Mouse (Mus musculus): Measurements from ENCODE around the gene Taok2. TPM values are rescaled to one million over a fixed set of nuclear protein-coding genes. Genes with fewer than 3 reads are reported as not detected.

The Taok2 gene
- polyA plus RNA-seq, 1 experiment from 2014 or later = 55.0 TPM

GRCm38 (mm10) chr7:126850161-126850560, 34.3 kb downstream of the Taok2 start:
- Histone ChIP-seq H3K9me3 (no peaks in the 10 kb centered on the region), H3K27ac (no peak overlapping the region), H3K9ac (no peak overlapping the region), H3K36me3 (peaks cover 22% of the 10 kb centered on the region), H3K4me1 (peaks cover 12% of the 10 kb centered on the region), H3K4me3 (no peak overlapping the region), H3K4me2 (no peak overlapping the region), H3K27me3 (peaks cover 40% of the 10 kb centered on the region)
- no peak for ATAC-seq (ENCODE audit: borderline replicate concordance, extremely low read depth, low FRiP score, low TSS enrichment)
- 72% methylated on average over 6 of the region's 6 CpGs for WGBS

DNA sequence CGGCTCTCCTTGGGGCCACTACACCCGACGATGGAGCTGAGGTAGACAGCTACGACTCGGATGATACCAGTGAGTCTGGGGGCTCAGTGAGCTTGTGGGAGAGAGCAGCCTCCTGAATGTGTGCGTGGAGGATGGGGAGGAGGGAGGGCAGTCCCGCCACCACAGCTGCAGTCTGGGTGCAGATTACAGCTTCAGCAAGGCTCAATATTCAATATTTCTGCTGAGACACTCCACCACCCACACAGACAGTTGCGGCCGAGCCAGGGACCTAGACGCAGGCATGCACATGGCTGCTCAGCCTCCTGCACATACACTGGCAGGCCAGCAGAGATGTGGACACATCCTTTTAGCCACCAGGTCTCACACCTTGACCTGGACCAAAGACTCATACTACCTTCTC, 35.7 kb downstream of the Taok2 start:
- Histone ChIP-seq H3K27me3 (peaks cover 40% of the 10 kb centered on the region), H3K4me1 (peaks cover 12% of the 10 kb centered on the region), H3K9ac (no peak overlapping the region), H3K4me3 (no peak overlapping the region), H3K36me3 (peaks cover 19% of the 10 kb centered on the region), H3K4me2 (0 out of 2 replicates have a peak overlapping the region, but pooled peaks have one; percentile 96), H3K27ac (no peak overlapping the region), H3K9me3 (no peaks in the 10 kb centered on the region)
- no peak for ATAC-seq (ENCODE audit: borderline replicate concordance, extremely low read depth, low FRiP score, low TSS enrichment)
- WGBS = 16% methylated on average over 10 of the region's 10 CpGs

DNA sequence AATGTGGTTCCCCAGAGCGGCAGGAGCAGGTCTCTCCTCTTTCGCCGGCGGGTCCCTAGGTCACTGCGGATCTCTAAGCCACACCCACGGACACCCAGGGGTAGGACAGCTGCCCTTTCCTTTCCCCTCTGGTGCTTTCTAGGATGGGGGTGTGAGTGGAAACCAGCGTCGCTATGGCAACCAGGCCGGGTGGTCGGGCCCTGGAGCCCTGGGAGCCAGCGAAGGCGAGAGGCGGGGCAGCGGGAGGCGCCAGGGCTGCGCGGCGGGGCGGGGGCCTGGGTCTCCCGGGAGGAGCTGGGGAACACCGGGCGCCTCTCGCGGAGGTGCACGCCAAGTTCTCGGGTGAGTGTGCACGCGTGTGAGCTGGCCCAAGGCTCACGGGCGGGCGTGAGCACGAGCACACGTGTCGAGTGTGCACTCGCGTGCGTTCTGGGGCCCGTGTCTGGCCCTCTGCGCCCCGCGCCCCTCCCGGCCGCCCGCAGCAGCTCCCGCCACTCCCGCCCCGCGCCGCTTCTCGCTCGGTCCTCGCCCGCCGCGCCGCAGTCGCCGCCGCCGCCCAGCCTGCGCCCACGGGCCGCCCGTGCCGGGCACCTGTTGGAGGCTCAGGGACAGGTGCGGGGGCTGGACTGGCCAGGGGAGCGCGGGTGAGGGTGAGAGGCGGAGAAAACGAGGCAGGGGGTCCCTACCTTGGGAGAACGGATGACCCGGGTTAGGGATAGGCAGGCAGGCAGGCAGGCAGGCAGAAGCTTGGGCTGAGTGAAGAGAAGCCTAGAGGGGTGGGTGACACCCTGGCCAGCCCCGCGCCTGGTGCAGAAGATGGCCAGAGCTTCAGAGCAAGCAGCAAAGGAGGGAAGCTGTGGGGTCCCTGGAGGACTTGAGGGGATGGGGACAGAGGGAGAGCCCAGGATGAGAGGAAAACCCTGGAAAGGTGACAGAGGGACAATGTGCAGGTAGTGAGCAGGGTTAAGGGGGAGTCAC, 36.8 kb downstream of the Taok2 start:
- H3K9ac ChIP-seq = peak overlapping the region; percentile 41
- 2% methylated on average over 64 of the region's 74 CpGs for WGBS
- H3K27ac ChIP-seq = no peak overlapping the region
- peaks cover 12% of the 10 kb centered on the region for H3K4me1 ChIP-seq
- peak overlapping the region; percentile 96 for H3K4me2 ChIP-seq
- peak; percentile 50 for ATAC-seq (ENCODE audit: borderline replicate concordance, extremely low read depth, low FRiP score, low TSS enrichment)
- H3K9me3 ChIP-seq = no peaks in the 10 kb centered on the region
- peak overlapping the region; percentile 50 for H3K4me3 ChIP-seq
- H3K27me3 ChIP-seq = peaks cover 40% of the 10 kb centered on the region
- H3K36me3 ChIP-seq = peaks cover 10% of the 10 kb centered on the region

DNA sequence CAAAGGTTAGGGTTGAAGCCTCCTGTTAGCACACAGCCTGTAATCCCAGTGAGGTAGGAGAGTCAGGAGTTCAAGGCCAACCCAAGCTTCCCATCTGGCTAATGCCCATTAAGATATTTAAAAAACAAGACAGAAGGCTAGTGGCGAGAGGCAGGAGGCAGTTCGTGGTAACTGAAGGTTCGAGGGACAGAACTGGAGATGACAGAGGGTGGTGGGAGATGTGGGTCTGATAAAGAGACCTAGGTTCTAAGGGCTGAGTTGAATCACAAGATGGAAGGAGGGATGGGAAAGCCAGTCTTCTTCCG, 37.4 kb downstream of the Taok2 start, which contains the start of gene Doc2a:
Gene Doc2a, plus strand, starts transcription at position 301 of the 305 bp plus-strand sequence.
- H3K4me3 ChIP-seq = peak within 1 kb of the TSS; percentile 50
- WGBS = 29% methylated on average over 4 of the region's 4 CpGs

DNA sequence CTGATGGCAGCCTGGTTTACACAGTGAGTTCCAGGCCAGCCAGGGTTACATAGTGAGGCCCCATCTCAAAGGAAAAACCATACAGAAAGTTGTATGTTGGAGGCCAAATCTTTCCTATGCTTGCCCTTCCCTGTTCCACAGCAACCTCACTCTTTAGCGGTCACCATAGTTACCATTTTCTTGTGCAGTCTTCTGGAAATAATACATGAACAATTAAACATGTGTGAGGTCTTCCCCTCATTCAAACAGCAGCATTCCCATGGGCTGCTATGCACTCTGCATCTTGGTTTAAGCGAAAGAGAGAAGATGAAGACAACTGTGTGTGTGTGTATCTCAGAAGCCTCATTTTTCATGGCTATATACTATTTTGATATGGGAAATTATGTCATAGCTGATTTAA, 39.0 kb downstream of the Taok2 start:
- 89% methylated on average over 2 of the region's 2 CpGs for WGBS
- Histone ChIP-seq H3K27ac (no peak overlapping the region), H3K9ac (no peak overlapping the region), H3K9me3 (no peaks in the 10 kb centered on the region), H3K4me2 (no peak overlapping the region), H3K27me3 (peaks cover 40% of the 10 kb centered on the region), H3K4me3 (no peak overlapping the region), H3K36me3 (no peaks in the 10 kb centered on the region), H3K4me1 (peaks cover 12% of the 10 kb centered on the region)
- ATAC-seq (ENCODE audit: borderline replicate concordance, extremely low read depth, low FRiP score, low TSS enrichment) = no peak

More for the DNA sequence above, 37.4 kb downstream of the Taok2 start, which contains the start of gene Doc2a:
- ATAC-seq (ENCODE audit: borderline replicate concordance, extremely low read depth, low FRiP score, low TSS enrichment) = no peak
- Histone ChIP-seq H3K36me3 (peaks cover 4% of the 10 kb centered on the region), H3K9me3 (no peaks in the 10 kb centered on the region), H3K27ac (no peak within 1 kb of the TSS), H3K4me2 (peak within 1 kb of the TSS; percentile 96), H3K4me1 (peaks cover 12% of the 10 kb centered on the region), H3K27me3 (peaks cover 40% of the 10 kb centered on the region), H3K9ac (peak within 1 kb of the TSS; percentile 41)

- no peaks in the 10 kb centered on the region for H3K36me3 ChIP-seq
- peaks cover 11% of the 10 kb centered on the region for H3K4me1 ChIP-seq
- no peaks in the 10 kb centered on the region for H3K9me3 ChIP-seq
- H3K27me3 ChIP-seq = peaks cover 20% of the 10 kb centered on the region
- H3K27ac ChIP-seq = no peak overlapping the region
- no peak overlapping the region for H3K4me3 ChIP-seq
- H3K4me2 ChIP-seq = no peak overlapping the region
- WGBS = 73% methylated on average over 9 of the region's 9 CpGs
- no peak overlapping the region for H3K9ac ChIP-seq
- no peak for ATAC-seq (ENCODE audit: borderline replicate concordance, extremely low read depth, low FRiP score, low TSS enrichment)
Observed at GRCm38 (mm10) chr7:126843276-126843675, 41.2 kb downstream of the Taok2 start.

DNA sequence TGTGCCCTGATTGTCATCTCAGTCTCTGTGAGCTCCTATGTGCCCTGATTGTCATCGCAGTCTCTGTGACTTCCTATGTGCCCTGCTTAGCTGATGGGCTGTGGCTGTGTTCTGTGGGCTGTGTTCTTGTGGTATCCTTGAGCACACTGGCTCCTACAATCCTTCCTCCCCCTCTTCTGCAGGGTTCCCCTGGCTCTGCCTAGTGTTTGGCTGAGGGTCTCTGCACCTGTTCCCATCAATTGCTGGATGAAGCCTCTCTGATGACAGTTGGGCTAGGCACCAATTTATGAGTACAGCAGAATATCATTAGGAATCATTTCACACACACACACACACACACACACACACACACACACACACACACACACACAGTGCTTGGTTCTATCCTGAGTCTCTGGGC, 51.2 kb downstream of the Taok2 start:
- no peak for ATAC-seq (ENCODE audit: borderline replicate concordance, extremely low read depth, low FRiP score, low TSS enrichment)
- Histone ChIP-seq H3K4me1 (peaks cover 4% of the 10 kb centered on the region; the same call in 1 of the 2 replicates), H3K9me3 (no peaks in the 10 kb centered on the region), H3K4me3 (no peak overlapping the region), H3K27me3 (no peaks in the 10 kb centered on the region), H3K36me3 (no peaks in the 10 kb centered on the region), H3K4me2 (no peak overlapping the region), H3K9ac (no peak overlapping the region), H3K27ac (no peak overlapping the region)
- WGBS = 88% methylated on average over 1 of the region's 1 CpGs

- no peaks in the 10 kb centered on the region for H3K27me3 ChIP-seq
- H3K9me3 ChIP-seq = no peaks in the 10 kb centered on the region
- under 1% methylated on average over 21 of the region's 21 CpGs for WGBS
- ATAC-seq (ENCODE audit: borderline replicate concordance, extremely low read depth, low FRiP score, low TSS enrichment) = peak; percentile 73; the same call in 1 of the 2 replicates
- H3K4me1 ChIP-seq = peaks cover 4% of the 10 kb centered on the region; the same call in 1 of the 2 replicates
- no peaks in the 10 kb centered on the region for H3K36me3 ChIP-seq
- no peak overlapping the region for H3K9ac ChIP-seq
- peak overlapping the region; percentile 54 for H3K4me2 ChIP-seq
- H3K27ac ChIP-seq = no peak overlapping the region
- H3K4me3 ChIP-seq = peak overlapping the region; percentile 29
Observed at GRCm38 (mm10) chr7:126832036-126832598, 52.4 kb downstream of the Taok2 start.

- Histone ChIP-seq H3K9me3 (no peaks in the 10 kb centered on the region), H3K4me1 (peaks cover 4% of the 10 kb centered on the region; the same call in 1 of the 2 replicates), H3K4me2 (peak within 1 kb of the TSS; percentile 54), H3K4me3 (peak within 1 kb of the TSS; percentile 29), H3K27ac (no peak within 1 kb of the TSS), H3K36me3 (no peaks in the 10 kb centered on the region), H3K27me3 (no peaks in the 10 kb centered on the region), H3K9ac (no peak within 1 kb of the TSS)
- WGBS = 54% methylated on average over 5 of the region's 5 CpGs
- ATAC-seq (ENCODE audit: borderline replicate concordance, extremely low read depth, low FRiP score, low TSS enrichment) = no peak
Observed at GRCm38 (mm10) chr7:126831539-126831938, 53.0 kb downstream of the Taok2 start, which contains the start of gene 4930451I11Rik. TSS of gene 4930451I11Rik (minus strand) at chr7:126831639.

GRCm38 (mm10) chr7:126825952-126826351, 58.6 kb downstream of the Taok2 start:
- Histone ChIP-seq H3K27ac (no peak overlapping the region), H3K9me3 (no peaks in the 10 kb centered on the region), H3K27me3 (peaks cover 26% of the 10 kb centered on the region), H3K4me2 (no peak overlapping the region), H3K9ac (no peak overlapping the region), H3K4me1 (0 out of 2 replicates have a peak, but pooled peaks cover 8% of the 10 kb centered on the region), H3K36me3 (no peaks in the 10 kb centered on the region), H3K4me3 (no peak overlapping the region)
- no peak for ATAC-seq (ENCODE audit: borderline replicate concordance, extremely low read depth, low FRiP score, low TSS enrichment)
- WGBS = 59% methylated on average over 5 of the region's 5 CpGs

- Histone ChIP-seq H3K9ac (no peak overlapping the region), H3K4me1 (0 out of 2 replicates have a peak, but pooled peaks cover 8% of the 10 kb centered on the region), H3K9me3 (no peaks in the 10 kb centered on the region), H3K27ac (no peak overlapping the region), H3K27me3 (peaks cover 26% of the 10 kb centered on the region), H3K4me2 (no peak overlapping the region), H3K36me3 (no peaks in the 10 kb centered on the region), H3K4me3 (no peak overlapping the region)
- 16% methylated on average over 8 of the region's 8 CpGs for WGBS
- ATAC-seq (ENCODE audit: borderline replicate concordance, extremely low read depth, low FRiP score, low TSS enrichment) = no peak
Observed at GRCm38 (mm10) chr7:126825403-126825802, 59.1 kb downstream of the Taok2 start.

DNA sequence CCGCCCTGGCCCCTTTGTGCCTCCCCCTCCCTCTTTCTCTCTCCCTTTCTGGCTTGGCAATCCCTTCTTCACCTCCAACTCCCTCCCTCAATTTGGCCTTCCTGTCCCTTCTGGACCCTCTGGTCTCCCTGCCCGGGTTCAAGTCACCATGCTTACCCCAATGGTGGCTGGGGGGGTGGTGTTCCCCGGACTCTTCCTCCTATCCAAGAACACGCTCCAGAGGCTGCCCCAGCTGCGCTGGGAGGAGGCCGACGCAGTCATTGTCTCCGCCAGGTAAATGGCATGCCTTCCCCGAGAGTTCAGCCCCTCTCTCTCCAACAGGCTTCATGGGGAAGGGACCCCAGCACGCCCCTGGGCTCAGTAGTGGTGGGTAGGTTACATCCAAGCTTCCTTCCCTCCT, 60.6 kb downstream of the Taok2 start:
- Histone ChIP-seq H3K36me3 (no peaks in the 10 kb centered on the region), H3K27me3 (peaks cover 26% of the 10 kb centered on the region), H3K27ac (no peak overlapping the region), H3K4me2 (no peak overlapping the region), H3K4me3 (no peak overlapping the region), H3K9ac (no peak overlapping the region), H3K9me3 (no peaks in the 10 kb centered on the region), H3K4me1 (0 out of 2 replicates have a peak, but pooled peaks cover 8% of the 10 kb centered on the region)
- 8% methylated on average over 10 of the region's 10 CpGs for WGBS
- no peak for ATAC-seq (ENCODE audit: borderline replicate concordance, extremely low read depth, low FRiP score, low TSS enrichment)
